In genomic region chr6:99959371-99959770, GRCm38 (mm10) we compare ENCODE assay signal across 30 mouse cellular contexts.
DNase-seq lines count a peak whose midpoint lies in the region; ATAC-seq and TF ChIP-seq lines count a peak whose summit lies in the region.
"Had no signal": no experiment of that assay in that cellular context is flagged by ENCODE, and none has a peak within 500 bp of the region (broad histone marks: within the 10 kb centered on the region; RNA-seq: fewer than 3 reads in every experiment).

No protein-coding gene starts in this region.

- H3K36me3 ChIP-seq in lung, postnatal 0 days (ENCODE audit: insufficient read depth, low read length): no peaks in the 10 kb centered on the region
- no peaks in the 10 kb centered on the region for H3K36me3 ChIP-seq in embryonic facial prominence, embryonic 11.5 days (replicated peaks; ENCODE audit: control insufficient read depth, insufficient read depth, low read depth, low read length)
- H3K36me3 ChIP-seq: embryonic facial prominence, embryonic 12.5 days; forebrain, embryonic 10.5 days; G1E; heart, embryonic 12.5 days; heart, embryonic 15.5 days; hindbrain, embryonic 10.5 days; hindbrain, embryonic 13.5 days; intestine, embryonic 15.5 days had no signal

- H3K4me1 ChIP-seq in lung, postnatal 0 days (ENCODE audit: insufficient read depth, low read depth, low read length): no peaks in the 10 kb centered on the region; the same call in 1 of the 2 replicates
- no peaks in the 10 kb centered on the region; the same call in 1 of the 2 replicates for H3K4me1 ChIP-seq in embryonic facial prominence, embryonic 11.5 days (ENCODE audit: control insufficient read depth, insufficient read depth, low read length)
- H3K4me1 ChIP-seq: intestine, embryonic 15.5 days had no signal

- H3K27ac ChIP-seq in lung, postnatal 0 days (ENCODE audit: low read length): no peak overlapping the region
- H3K27ac ChIP-seq in embryonic facial prominence, embryonic 11.5 days (replicated peaks; ENCODE audit: low read depth, low read length): no peak overlapping the region
- H3K27ac ChIP-seq: embryonic facial prominence, embryonic 12.5 days; forebrain, embryonic 10.5 days; forebrain, embryonic 13.5 days; heart, embryonic 15.5 days; hindbrain, embryonic 10.5 days; hindbrain, embryonic 13.5 days; intestine, embryonic 15.5 days had no signal

- H3K4me3 ChIP-seq in lung, postnatal 0 days (ENCODE audit: low read depth, low read length): no peak overlapping the region
- no peak overlapping the region for H3K4me3 ChIP-seq in embryonic facial prominence, embryonic 11.5 days (ENCODE audit: low read depth, low read length)
- H3K4me3 ChIP-seq: embryonic facial prominence, embryonic 12.5 days; forebrain, embryonic 10.5 days; forebrain, embryonic 13.5 days; heart, embryonic 12.5 days; heart, embryonic 15.5 days; hindbrain, embryonic 10.5 days; hindbrain, embryonic 13.5 days; intestine, embryonic 15.5 days had no signal

- ATAC-seq in lung, postnatal 0 days: no peak
- no peak; the same call in 1 of the 2 replicates for ATAC-seq in embryonic facial prominence, embryonic 11.5 days (replicated peaks; ENCODE audit: insufficient number of reproducible peaks, low FRiP score, low TSS enrichment, low read depth)
- ATAC-seq: forebrain, embryonic 13.5 days; forebrain, embryonic 16.5 days; hindbrain, embryonic 16.5 days; intestine, embryonic 15.5 days had no signal

- H3K4me2 ChIP-seq in lung, postnatal 0 days (replicated peaks; ENCODE audit: low read depth, low read length): no peak overlapping the region
- H3K4me2 ChIP-seq in embryonic facial prominence, embryonic 11.5 days (ENCODE audit: low read depth, low read length): no peak overlapping the region
- H3K4me2 ChIP-seq: embryonic facial prominence, embryonic 12.5 days; forebrain, embryonic 13.5 days; heart, embryonic 12.5 days; heart, embryonic 15.5 days; hindbrain, embryonic 13.5 days; intestine, embryonic 15.5 days had no signal

- peak; percentile 14 for DNase-seq in embryo, embryonic 10.5 days (ENCODE audit: low spot score)
- DNase-seq in embryo, embryonic 10 days (ENCODE audit: low spot score): no peak
- DNase-seq in lung, postnatal 36 days: peak; percentile 19
- DNase-seq in lung, postnatal 0 days (ENCODE audit: low spot score): no peak
- DNase-seq in R1 (ENCODE audit: low read depth, low spot score): peak; percentile 63
- peak; percentile 43 for DNase-seq in embryonic facial prominence, embryonic 11.5 days (ENCODE audit: low spot score)
- DNase-seq in layer of hippocampus, postnatal 14 days (ENCODE audit: low spot score in 2 of 2): no peak
- DNase-seq in heart, adult 11 months: no peak
- DNase-seq: adrenal gland, postnatal 10 days; adrenal gland, postnatal 36 days; B cell, adult 2 months; cerebellum, adult 18-20 months; cerebellum, adult 9-10 months; cerebellum, postnatal 14 days; embryo, embryonic 11 days; gastrocnemius, postnatal 10 days; gastrocnemius, postnatal 36 days; heart, postnatal 10 days; heart, postnatal 36 days had no signal

- no peak for TF ChIP-seq EP300 in lung, postnatal 0 days (IDR thresholded peaks at IDR 0.05)

- TF ChIP-seq CTCF in lung, postnatal 0 days (IDR thresholded peaks at IDR 0.05): no peak

- 48% methylated on average over 4 of the region's 4 CpGs for WGBS in lung, postnatal 0 days
- WGBS in embryonic facial prominence, embryonic 11.5 days: 28% methylated on average over 4 of the region's 4 CpGs

- no peaks in the 10 kb centered on the region for H3K27me3 ChIP-seq in lung, postnatal 0 days (replicated peaks; ENCODE audit: insufficient read depth, low read length)
- no peaks in the 10 kb centered on the region for H3K27me3 ChIP-seq in embryonic facial prominence, embryonic 11.5 days (ENCODE audit: control insufficient read depth, insufficient read depth, low read length)
- H3K27me3 ChIP-seq: embryonic facial prominence, embryonic 12.5 days; forebrain, embryonic 13.5 days; intestine, embryonic 15.5 days had no signal

- no peak overlapping the region for H3K9ac ChIP-seq in lung, postnatal 0 days (replicated peaks; ENCODE audit: low read depth)
- no peak overlapping the region for H3K9ac ChIP-seq in embryonic facial prominence, embryonic 11.5 days (replicated peaks; ENCODE audit: low read length)
- H3K9ac ChIP-seq: embryonic facial prominence, embryonic 12.5 days; forebrain, embryonic 13.5 days; heart, embryonic 12.5 days; heart, embryonic 15.5 days; hindbrain, embryonic 13.5 days; intestine, embryonic 15.5 days had no signal

- H3K9me3 ChIP-seq in lung, postnatal 0 days (ENCODE audit: low read length): no peaks in the 10 kb centered on the region
- H3K9me3 ChIP-seq in embryonic facial prominence, embryonic 11.5 days (replicated peaks; ENCODE audit: control insufficient read depth, low read length): no peaks in the 10 kb centered on the region
- H3K9me3 ChIP-seq: embryonic facial prominence, embryonic 12.5 days; forebrain, embryonic 10.5 days; forebrain, embryonic 13.5 days; heart, embryonic 12.5 days; heart, embryonic 15.5 days; hindbrain, embryonic 10.5 days; hindbrain, embryonic 13.5 days; intestine, embryonic 15.5 days had no signal

Comparison
In these comparisons a context has a peak if more than half of its experiments do, and no peak if none do; other contexts are left out.
1. DNase-seq: peak in embryo, embryonic 10.5 days (single experiment), lung, postnatal 36 days (single experiment), R1 (single experiment) and embryonic facial prominence, embryonic 11.5 days (single experiment); none in embryo, embryonic 10 days (single experiment), lung, postnatal 0 days (single experiment), layer of hippocampus, postnatal 14 days (0 of 2) and heart, adult 11 months (single experiment).